Mouse (Mus musculus): ENCODE results near the gene Pik3ip1. TPM values are rescaled to one million over a fixed set of nuclear protein-coding genes. Genes with fewer than 3 reads are reported as not detected.

Gene Pik3ip1
- polyA plus RNA-seq, 1 experiment from 2014 or later = 10.6 TPM

DNA sequence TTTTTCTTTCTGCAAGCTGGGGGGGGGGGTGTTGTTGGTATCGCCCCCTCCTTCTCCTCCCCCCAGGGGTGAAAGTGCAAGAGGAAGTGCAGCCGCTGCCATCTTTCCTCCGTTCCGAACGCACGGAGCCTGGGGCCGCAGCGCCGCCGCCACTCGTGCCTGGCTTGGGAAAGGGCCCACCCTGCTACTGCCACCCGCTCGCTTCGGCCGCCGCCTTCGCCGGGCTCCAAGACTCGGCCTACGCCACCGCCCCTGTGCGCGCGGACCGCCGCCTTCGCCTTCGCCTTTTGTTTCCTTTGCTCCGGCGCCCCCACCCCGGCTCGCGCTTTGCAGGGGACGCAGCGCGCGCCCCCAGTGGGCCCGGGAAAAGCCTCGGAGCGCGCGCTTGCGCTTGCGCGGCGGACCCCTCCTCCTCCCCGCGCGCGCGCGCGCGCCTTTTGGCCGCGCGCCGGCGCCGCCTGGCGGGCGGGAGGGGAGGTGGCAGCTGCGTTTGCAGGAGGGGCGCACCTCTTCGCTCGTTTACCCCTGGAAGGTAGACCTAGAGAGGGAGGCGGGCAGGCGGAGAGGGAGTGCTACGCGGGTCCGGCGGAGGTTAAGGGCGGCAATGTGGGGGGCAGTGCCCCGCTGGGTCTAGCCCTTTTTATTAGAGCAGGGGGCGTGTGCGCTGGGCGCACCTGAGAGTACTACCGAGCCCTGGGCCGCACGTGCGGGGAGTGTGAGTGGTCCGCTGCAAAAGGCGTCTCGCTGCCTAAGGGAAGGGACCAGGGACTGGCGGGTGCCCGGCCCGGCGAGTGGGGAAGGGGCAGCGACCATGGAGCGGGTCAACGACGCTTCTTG is 40.2 kb upstream of the Pik3ip1 start:
- peak overlapping the region; percentile 98 for H3K9ac ChIP-seq (replicated peaks; ENCODE audit: low read length)
- ATAC-seq (replicated peaks; ENCODE audit: insufficient number of reproducible peaks, low FRiP score, low TSS enrichment, low read depth) = peak; percentile 25

GRCm38 (mm10) chr11:3290640-3291310 is 39.4 kb upstream of the Pik3ip1 start:
- peak overlapping the region; percentile 94 for H3K4me3 ChIP-seq (ENCODE audit: low read depth, low read length)
- peak overlapping the region; percentile 98 for H3K4me2 ChIP-seq (ENCODE audit: low read depth, low read length)
- ATAC-seq (replicated peaks; ENCODE audit: insufficient number of reproducible peaks, low FRiP score, low TSS enrichment, low read depth) = no peak
- peak; percentile 35 for DNase-seq (ENCODE audit: low spot score)
- WGBS = 1% methylated on average over 50 of the region's 50 CpGs
- peaks cover 10% of the 10 kb centered on the region for H3K36me3 ChIP-seq (replicated peaks; ENCODE audit: control insufficient read depth, insufficient read depth, low read depth, low read length)
- H3K27ac ChIP-seq (replicated peaks; ENCODE audit: low read depth, low read length) = peak overlapping the region; percentile 100
- peak overlapping the region; percentile 98 for H3K9ac ChIP-seq (replicated peaks; ENCODE audit: low read length)
- no peaks in the 10 kb centered on the region for H3K9me3 ChIP-seq (replicated peaks; ENCODE audit: control insufficient read depth, low read length)
- H3K4me1 ChIP-seq (ENCODE audit: control insufficient read depth, insufficient read depth, low read length) = peaks cover 5% of the 10 kb centered on the region
- no peaks in the 10 kb centered on the region for H3K27me3 ChIP-seq (ENCODE audit: control insufficient read depth, insufficient read depth, low read length)

More for the DNA sequence above, 40.2 kb upstream of the Pik3ip1 start:
- Histone ChIP-seq H3K4me2 (ENCODE audit: low read depth, low read length) (peak overlapping the region; percentile 98), H3K27ac (replicated peaks; ENCODE audit: low read depth, low read length) (peak overlapping the region; percentile 100), H3K36me3 (replicated peaks; ENCODE audit: control insufficient read depth, insufficient read depth, low read depth, low read length) (peaks cover 10% of the 10 kb centered on the region), H3K4me1 (ENCODE audit: control insufficient read depth, insufficient read depth, low read length) (peaks cover 5% of the 10 kb centered on the region), H3K27me3 (ENCODE audit: control insufficient read depth, insufficient read depth, low read length) (no peaks in the 10 kb centered on the region), H3K9me3 (replicated peaks; ENCODE audit: control insufficient read depth, low read length) (no peaks in the 10 kb centered on the region), H3K4me3 (ENCODE audit: low read depth, low read length) (peak overlapping the region; percentile 94)
- WGBS = under 1% methylated on average over 72 of the region's 92 CpGs
- peak; percentile 94 for DNase-seq (ENCODE audit: low spot score)

DNA sequence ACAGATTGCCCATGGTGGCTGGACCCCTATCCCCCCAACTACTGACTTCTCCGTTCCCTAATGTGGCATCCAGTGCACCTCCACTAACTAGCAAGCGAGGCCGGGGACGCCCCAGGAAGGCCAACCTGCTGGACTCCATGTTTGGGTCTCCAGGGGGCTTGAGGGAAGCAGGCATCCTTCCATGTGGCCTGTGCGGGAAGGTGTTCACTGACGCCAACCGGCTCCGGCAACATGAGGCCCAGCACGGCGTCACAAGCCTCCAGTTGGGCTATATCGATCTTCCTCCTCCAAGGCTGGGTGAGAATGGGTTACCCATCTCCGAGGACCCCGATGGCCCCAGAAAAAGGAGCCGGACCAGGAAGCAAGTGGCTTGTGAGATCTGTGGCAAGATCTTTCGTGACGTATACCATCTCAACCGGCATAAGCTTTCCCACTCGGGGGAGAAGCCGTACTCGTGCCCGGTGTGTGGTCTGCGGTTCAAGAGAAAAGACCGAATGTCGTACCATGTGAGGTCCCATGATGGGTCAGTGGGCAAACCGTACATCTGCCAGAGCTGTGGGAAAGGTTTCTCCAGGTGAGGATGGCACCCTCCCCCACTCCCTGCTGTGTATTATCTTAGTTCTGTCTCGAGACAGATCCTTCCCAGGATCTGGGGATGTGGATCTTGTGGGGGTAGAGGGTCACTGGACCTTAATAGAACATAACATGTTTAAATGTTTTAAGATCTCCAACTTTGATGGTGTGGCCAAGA is 38.7 kb upstream of the Pik3ip1 start:
- Histone ChIP-seq H3K9me3 (replicated peaks; ENCODE audit: control insufficient read depth, low read length) (no peaks in the 10 kb centered on the region), H3K4me1 (ENCODE audit: control insufficient read depth, insufficient read depth, low read length) (peaks cover 5% of the 10 kb centered on the region), H3K4me3 (ENCODE audit: low read depth, low read length) (peak overlapping the region; percentile 94), H3K4me2 (ENCODE audit: low read depth, low read length) (peak overlapping the region; percentile 98), H3K36me3 (replicated peaks; ENCODE audit: control insufficient read depth, insufficient read depth, low read depth, low read length) (peaks cover 11% of the 10 kb centered on the region), H3K27me3 (ENCODE audit: control insufficient read depth, insufficient read depth, low read length) (no peaks in the 10 kb centered on the region), H3K9ac (replicated peaks; ENCODE audit: low read length) (peak overlapping the region; percentile 98), H3K27ac (replicated peaks; ENCODE audit: low read depth, low read length) (peak overlapping the region; percentile 100)
- ATAC-seq (replicated peaks; ENCODE audit: insufficient number of reproducible peaks, low FRiP score, low TSS enrichment, low read depth) (no peak), DNase-seq (ENCODE audit: low spot score) (peak; percentile 30)
- WGBS = 1% methylated on average over 26 of the region's 26 CpGs

- Histone ChIP-seq H3K9ac (replicated peaks; ENCODE audit: low read length) (peak overlapping the region; percentile 98), H3K4me1 (ENCODE audit: control insufficient read depth, insufficient read depth, low read length) (peaks cover 5% of the 10 kb centered on the region), H3K4me2 (ENCODE audit: low read depth, low read length) (peak overlapping the region; percentile 98), H3K27me3 (ENCODE audit: control insufficient read depth, insufficient read depth, low read length) (no peaks in the 10 kb centered on the region), H3K36me3 (replicated peaks; ENCODE audit: control insufficient read depth, insufficient read depth, low read depth, low read length) (peaks cover 16% of the 10 kb centered on the region), H3K4me3 (ENCODE audit: low read depth, low read length) (peak overlapping the region; percentile 94), H3K9me3 (replicated peaks; ENCODE audit: control insufficient read depth, low read length) (no peaks in the 10 kb centered on the region), H3K27ac (replicated peaks; ENCODE audit: low read depth, low read length) (peak overlapping the region; percentile 100)
- DNase-seq (ENCODE audit: low spot score) = peak; percentile 83
- WGBS = 0% methylated on average over 8 of the region's 8 CpGs
- ATAC-seq (replicated peaks; ENCODE audit: insufficient number of reproducible peaks, low FRiP score, low TSS enrichment, low read depth) = peak; percentile 7; the same call in 1 of the 2 replicates
Measured at GRCm38 (mm10) chr11:3292062-3292421, 38.2 kb upstream of the Pik3ip1 start.

DNA sequence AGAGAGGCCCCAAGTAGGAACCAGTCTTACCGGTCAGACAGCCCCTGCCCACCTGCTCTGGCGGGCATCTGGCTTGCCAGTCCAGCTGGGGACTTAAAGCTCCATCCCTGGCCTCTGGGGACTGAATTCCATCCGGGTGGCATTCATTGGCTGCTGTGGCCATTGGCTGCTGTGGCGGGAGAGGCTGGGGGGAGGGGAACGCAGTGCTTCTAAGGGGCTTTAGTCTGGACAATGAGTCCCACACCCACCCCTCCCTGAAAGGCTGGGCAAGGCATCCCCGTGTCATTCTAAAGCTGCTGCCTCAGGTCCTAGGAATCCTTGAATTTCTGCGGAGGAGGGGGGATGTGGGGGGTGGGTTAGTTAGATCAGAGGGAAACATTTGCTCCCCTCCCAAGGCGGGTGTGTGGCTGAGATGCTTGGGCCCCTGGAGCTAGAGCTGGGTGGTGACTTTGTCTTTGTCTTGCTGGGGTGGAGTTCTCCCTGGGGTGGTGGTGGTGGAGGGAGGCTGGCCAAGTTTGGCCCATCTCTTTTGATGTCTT is 37.4 kb upstream of the Pik3ip1 start:
- Histone ChIP-seq H3K27me3 (ENCODE audit: control insufficient read depth, insufficient read depth, low read length) (no peaks in the 10 kb centered on the region), H3K4me2 (ENCODE audit: low read depth, low read length) (peak overlapping the region; percentile 98), H3K9ac (replicated peaks; ENCODE audit: low read length) (peak overlapping the region; percentile 98), H3K9me3 (replicated peaks; ENCODE audit: control insufficient read depth, low read length) (no peaks in the 10 kb centered on the region), H3K4me3 (ENCODE audit: low read depth, low read length) (peak overlapping the region; percentile 94), H3K27ac (replicated peaks; ENCODE audit: low read depth, low read length) (peak overlapping the region; percentile 100), H3K36me3 (replicated peaks; ENCODE audit: control insufficient read depth, insufficient read depth, low read depth, low read length) (peaks cover 22% of the 10 kb centered on the region), H3K4me1 (ENCODE audit: control insufficient read depth, insufficient read depth, low read length) (peaks cover 5% of the 10 kb centered on the region)
- peak; percentile 88 for DNase-seq (ENCODE audit: low spot score)
- WGBS = 0% methylated on average over 8 of the region's 8 CpGs
- ATAC-seq (replicated peaks; ENCODE audit: insufficient number of reproducible peaks, low FRiP score, low TSS enrichment, low read depth) = peak; percentile 31

- peak overlapping the region; percentile 98 for H3K9ac ChIP-seq (replicated peaks; ENCODE audit: low read length)
- 38% methylated on average over 4 of the region's 4 CpGs for WGBS
- no peaks in the 10 kb centered on the region for H3K27me3 ChIP-seq (ENCODE audit: control insufficient read depth, insufficient read depth, low read length)
- ATAC-seq (replicated peaks; ENCODE audit: insufficient number of reproducible peaks, low FRiP score, low TSS enrichment, low read depth) (no peak), DNase-seq (ENCODE audit: low spot score) (no peak)
- peak overlapping the region; percentile 100 for H3K27ac ChIP-seq (replicated peaks; ENCODE audit: low read depth, low read length)
- H3K9me3 ChIP-seq (replicated peaks; ENCODE audit: control insufficient read depth, low read length) = no peaks in the 10 kb centered on the region
- peaks cover 5% of the 10 kb centered on the region for H3K4me1 ChIP-seq (ENCODE audit: control insufficient read depth, insufficient read depth, low read length)
- peak overlapping the region; percentile 94 for H3K4me3 ChIP-seq (ENCODE audit: low read depth, low read length)
- peak overlapping the region; percentile 98 for H3K4me2 ChIP-seq (ENCODE audit: low read depth, low read length)
- H3K36me3 ChIP-seq (replicated peaks; ENCODE audit: control insufficient read depth, insufficient read depth, low read depth, low read length) = peaks cover 26% of the 10 kb centered on the region
Measured at GRCm38 (mm10) chr11:3293361-3293760, 36.8 kb upstream of the Pik3ip1 start.

- DNase-seq (ENCODE audit: low spot score) (no peak), ATAC-seq (replicated peaks; ENCODE audit: insufficient number of reproducible peaks, low FRiP score, low TSS enrichment, low read depth) (no peak)
- WGBS = 78% methylated on average over 2 of the region's 2 CpGs
- H3K9me3 ChIP-seq (replicated peaks; ENCODE audit: control insufficient read depth, low read length) = no peaks in the 10 kb centered on the region
- no peak overlapping the region for H3K9ac ChIP-seq (replicated peaks; ENCODE audit: low read length)
- peaks cover 35% of the 10 kb centered on the region for H3K36me3 ChIP-seq (replicated peaks; ENCODE audit: control insufficient read depth, insufficient read depth, low read depth, low read length)
- H3K4me2 ChIP-seq (ENCODE audit: low read depth, low read length) = peak overlapping the region; percentile 98; the same call in 1 of the 2 replicates
- no peak overlapping the region for H3K4me3 ChIP-seq (ENCODE audit: low read depth, low read length)
- no peaks in the 10 kb centered on the region for H3K27me3 ChIP-seq (ENCODE audit: control insufficient read depth, insufficient read depth, low read length)
- H3K27ac ChIP-seq (replicated peaks; ENCODE audit: low read depth, low read length) = no peak overlapping the region
- peaks cover 5% of the 10 kb centered on the region for H3K4me1 ChIP-seq (ENCODE audit: control insufficient read depth, insufficient read depth, low read length)
Measured at GRCm38 (mm10) chr11:3294641-3295040, 35.6 kb upstream of the Pik3ip1 start.
